Mouse (Mus musculus): ENCODE results near the gene Atg10.

Gene Atg10

GRCm38 (mm10) chr13:91031836-91032235 lies 191.9 kb downstream of the Atg10 start:
- no peak for DNase-seq (ENCODE audit: low read depth)

- no peak for DNase-seq (ENCODE audit: low read depth)
Measured at GRCm38 (mm10) chr13:91023447-91023846, 200.3 kb downstream of the Atg10 start.

- DNase-seq (ENCODE audit: low read depth): no peak
Measured at GRCm38 (mm10) chr13:91011851-91012250, 211.9 kb downstream of the Atg10 start.

- DNase-seq (ENCODE audit: low read depth): no peak
Measured at GRCm38 (mm10) chr13:90995034-90995629, 228.6 kb downstream of the Atg10 start.

- DNase-seq (ENCODE audit: low read depth): no peak
Measured at GRCm38 (mm10) chr13:90993602-90994001, 230.2 kb downstream of the Atg10 start.

- no peak for DNase-seq (ENCODE audit: low read depth)
Measured at GRCm38 (mm10) chr13:90992948-90993347, 230.8 kb downstream of the Atg10 start.

- DNase-seq (ENCODE audit: low read depth): no peak
Measured at GRCm38 (mm10) chr13:90988226-90988625, 235.5 kb downstream of the Atg10 start.

- no peak for DNase-seq (ENCODE audit: low read depth)
Measured at GRCm38 (mm10) chr13:90985417-90985816, 238.4 kb downstream of the Atg10 start.

- no peak for DNase-seq (ENCODE audit: low read depth)
Measured at GRCm38 (mm10) chr13:90984073-90984472, 239.7 kb downstream of the Atg10 start.

- DNase-seq (ENCODE audit: low read depth): no peak
Measured at GRCm38 (mm10) chr13:90981798-90982197, 242.0 kb downstream of the Atg10 start.

GRCm38 (mm10) chr13:90980878-90981674 lies 242.7 kb downstream of the Atg10 start:
- no peak for DNase-seq (ENCODE audit: low read depth)

- DNase-seq (ENCODE audit: low read depth): no peak
Measured at GRCm38 (mm10) chr13:90977057-90977456, 246.7 kb downstream of the Atg10 start.

GRCm38 (mm10) chr13:90973409-90973808 lies 250.4 kb downstream of the Atg10 start:
- DNase-seq (ENCODE audit: low read depth): no peak

- no peak for DNase-seq (ENCODE audit: low read depth)
Measured at GRCm38 (mm10) chr13:90970259-90971017, 253.3 kb downstream of the Atg10 start.

- no peak for DNase-seq (ENCODE audit: low read depth)
Measured at GRCm38 (mm10) chr13:90968940-90969339, 254.8 kb downstream of the Atg10 start.

- peak; percentile 79 for DNase-seq (ENCODE audit: low read depth)
Measured at GRCm38 (mm10) chr13:90967422-90967821, 256.3 kb downstream of the Atg10 start.

GRCm38 (mm10) chr13:90965996-90966395 lies 257.8 kb downstream of the Atg10 start:
- DNase-seq (ENCODE audit: low read depth): no peak

GRCm38 (mm10) chr13:90964511-90964910 lies 259.3 kb downstream of the Atg10 start:
- DNase-seq (ENCODE audit: low read depth): no peak

GRCm38 (mm10) chr13:90962836-90963760 lies 260.7 kb downstream of the Atg10 start:
- no peak for DNase-seq (ENCODE audit: low read depth)

GRCm38 (mm10) chr13:90960591-90960990 lies 263.2 kb downstream of the Atg10 start:
- DNase-seq (ENCODE audit: low read depth): no peak

- DNase-seq (ENCODE audit: low read depth): no peak
Measured at GRCm38 (mm10) chr13:90958894-90959293, 264.9 kb downstream of the Atg10 start.

- no peak for DNase-seq (ENCODE audit: low read depth)
Measured at GRCm38 (mm10) chr13:90939600-90939999, 284.2 kb downstream of the Atg10 start.

Data from induced T-regulatory cell, adult 2 months (primary cell).